In the genomic region with DNA sequence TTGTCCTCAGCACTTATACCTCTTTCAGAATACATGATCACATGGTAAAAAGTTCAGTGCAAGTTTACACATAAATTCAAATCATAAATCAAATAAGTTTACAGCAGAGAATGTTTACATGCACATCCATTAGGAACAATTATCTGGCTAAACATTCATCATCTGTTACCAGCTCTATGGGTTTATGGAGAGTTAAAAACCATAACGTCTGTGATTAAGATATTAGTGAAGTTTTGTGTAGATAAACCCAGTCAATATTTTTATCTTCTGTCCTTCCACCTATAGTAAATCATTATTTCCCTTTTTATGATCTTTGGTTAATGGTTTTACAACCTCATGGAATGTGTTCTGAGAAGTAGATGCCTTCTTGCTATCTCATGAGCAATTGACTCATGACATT, we compare ENCODE assay signal across 33 mouse cellular contexts.
"Had no signal": no experiment of that assay in that cellular context is flagged by ENCODE, and none has a peak within 500 bp of the region (broad histone marks: within the 10 kb centered on the region; RNA-seq: fewer than 3 reads in every experiment).

No protein-coding gene starts in this region.

- H3K4me2 ChIP-seq: heart, embryonic 11.5 days; heart, embryonic 12.5 days; heart, embryonic 13.5 days; heart, embryonic 15.5 days; hindbrain, embryonic 12.5 days; hindbrain, embryonic 13.5 days; hindbrain, embryonic 14.5 days; hindbrain, embryonic 15.5 days; kidney, embryonic 15.5 days had no signal

- H3K4me3 ChIP-seq: heart, embryonic 10.5 days; heart, embryonic 12.5 days; heart, embryonic 13.5 days; heart, embryonic 15.5 days; hindbrain, embryonic 10.5 days; hindbrain, embryonic 12.5 days; hindbrain, embryonic 13.5 days; hindbrain, embryonic 15.5 days; kidney, embryonic 15.5 days; layer of hippocampus, adult 2 months; left cerebral cortex, adult 2 months had no signal

- H3K27me3 ChIP-seq: heart, embryonic 12.5 days; heart, embryonic 13.5 days; heart, embryonic 15.5 days; hindbrain, embryonic 12.5 days; hindbrain, embryonic 13.5 days; hindbrain, embryonic 15.5 days; kidney, embryonic 15.5 days had no signal

- H3K27ac ChIP-seq: heart, embryonic 10.5 days; heart, embryonic 13.5 days; heart, embryonic 15.5 days; hindbrain, embryonic 10.5 days; hindbrain, embryonic 12.5 days; hindbrain, embryonic 13.5 days; hindbrain, embryonic 14.5 days; hindbrain, embryonic 15.5 days; hindbrain, postnatal 0 days; kidney, embryonic 15.5 days; kidney, postnatal 0 days; layer of hippocampus, adult 2 months; left cerebral cortex, adult 2 months had no signal

- ATAC-seq: hindbrain, embryonic 16.5 days; hindbrain, postnatal 0 days; inflammation-experienced regulatory T-cells, adult 6 months had no signal

- H3K36me3 ChIP-seq: heart, embryonic 10.5 days; heart, embryonic 12.5 days; heart, embryonic 13.5 days; heart, embryonic 15.5 days; hindbrain, embryonic 10.5 days; hindbrain, embryonic 12.5 days; hindbrain, embryonic 13.5 days; hindbrain, embryonic 15.5 days; kidney, embryonic 15.5 days had no signal

- H3K9me3 ChIP-seq: heart, embryonic 10.5 days; hindbrain, embryonic 10.5 days; hindbrain, embryonic 12.5 days; hindbrain, embryonic 15.5 days; kidney, embryonic 15.5 days had no signal

- H3K9ac ChIP-seq: heart, embryonic 12.5 days; heart, embryonic 13.5 days; heart, embryonic 15.5 days; hindbrain, embryonic 12.5 days; hindbrain, embryonic 13.5 days; hindbrain, embryonic 14.5 days; hindbrain, embryonic 15.5 days; kidney, embryonic 15.5 days had no signal

- H3K4me1 ChIP-seq: heart, embryonic 10.5 days; heart, embryonic 12.5 days; heart, embryonic 13.5 days; heart, embryonic 15.5 days; hindbrain, embryonic 10.5 days; hindbrain, embryonic 12.5 days; hindbrain, embryonic 13.5 days; hindbrain, embryonic 15.5 days had no signal

- DNase-seq: heart, postnatal 10 days; heart, postnatal 14 days; heart, postnatal 36 days; heart, postnatal 4 days; kidney, adult 11 months; kidney, adult 18-20 months; kidney, adult 2 months; kidney, adult 8-10 months; kidney, adult 9 months; kidney, postnatal 10 days; kidney, postnatal 14 days; kidney, postnatal 25 days; kidney, postnatal 36 days; kidney, postnatal 4 days; layer of hippocampus, adult 9-11 months; layer of hippocampus, postnatal 36 days had no signal
